Mouse (Mus musculus) urinary bladder, postnatal 36 days (tissue): ENCODE measurements around the gene Slc22a22.
"Not testable (repeated sequence)": the region's sequence is repeated elsewhere in the genome, so short reads cannot be mapped to it uniquely, and the experiment has no call there.

Experiments used
- DNase-seq, 2 experiments: peaks; one replicate each; pipeline ENCODE4 v3.0.0; 2022; ENCODE audit warnings: low spot score in 2 of 2, mixed read lengths in 1 of 2

Slc22a22 gene

GRCm38 (mm10) chr15:57380381-57380780 is 97.0 kb downstream of the Slc22a22 start:
- no peak for DNase-seq

GRCm38 (mm10) chr15:57366446-57366845 is 111.0 kb downstream of the Slc22a22 start:
- no peak for DNase-seq

- no peak for DNase-seq
These were observed 122.1 kb downstream of the Slc22a22 start for GRCm38 (mm10) chr15:57355278-57355677.

GRCm38 (mm10) chr15:57340499-57340898 is 136.9 kb downstream of the Slc22a22 start:
- DNase-seq: no peak

- DNase-seq: no peak
These were observed 146.1 kb downstream of the Slc22a22 start for GRCm38 (mm10) chr15:57331326-57331725.

- no peak for DNase-seq
These were observed 159.4 kb downstream of the Slc22a22 start for GRCm38 (mm10) chr15:57318001-57318400.

GRCm38 (mm10) chr15:57316486-57316885 is 160.9 kb downstream of the Slc22a22 start:
- no peak for DNase-seq

- no peak for DNase-seq
These were observed 174.7 kb downstream of the Slc22a22 start for GRCm38 (mm10) chr15:57302710-57303109.

GRCm38 (mm10) chr15:57278505-57278904 is 198.9 kb downstream of the Slc22a22 start:
- no peak for DNase-seq

- no peak for DNase-seq
These were observed 201.0 kb downstream of the Slc22a22 start for GRCm38 (mm10) chr15:57276411-57276810.

- not testable (repeated sequence) for DNase-seq
These were observed 237.4 kb downstream of the Slc22a22 start for GRCm38 (mm10) chr15:57240061-57240460.

GRCm38 (mm10) chr15:57230439-57230838 is 247.0 kb downstream of the Slc22a22 start:
- DNase-seq: no peak

- no peak for DNase-seq
These were observed 272.1 kb downstream of the Slc22a22 start for GRCm38 (mm10) chr15:57205315-57205714.

- DNase-seq: no peak
These were observed 272.9 kb downstream of the Slc22a22 start for GRCm38 (mm10) chr15:57204444-57204930.
